Mouse (Mus musculus) liver, embryonic 14.5 days (tissue): ENCODE measurements around the gene Peli2.

Source experiments
- CTCF ChIP-seq: IDR thresholded peaks from 2 replicates; pipeline ENCODE4 v1.5.1; 2016; ENCODE audit warnings: antibody characterized with exemption, low read depth, control low read depth
- EP300 ChIP-seq: IDR thresholded peaks from 2 replicates; pipeline ENCODE4 v1.6.1; 2016; ENCODE audit warnings: antibody characterized with exemption, low read depth

- TF ChIP-seq CTCF (no peak), EP300 (no peak)
Measured at GRCm38 (mm10) chr14:48251381-48251979, 130.9 kb downstream of the Peli2 start.
